In the genomic region with DNA sequence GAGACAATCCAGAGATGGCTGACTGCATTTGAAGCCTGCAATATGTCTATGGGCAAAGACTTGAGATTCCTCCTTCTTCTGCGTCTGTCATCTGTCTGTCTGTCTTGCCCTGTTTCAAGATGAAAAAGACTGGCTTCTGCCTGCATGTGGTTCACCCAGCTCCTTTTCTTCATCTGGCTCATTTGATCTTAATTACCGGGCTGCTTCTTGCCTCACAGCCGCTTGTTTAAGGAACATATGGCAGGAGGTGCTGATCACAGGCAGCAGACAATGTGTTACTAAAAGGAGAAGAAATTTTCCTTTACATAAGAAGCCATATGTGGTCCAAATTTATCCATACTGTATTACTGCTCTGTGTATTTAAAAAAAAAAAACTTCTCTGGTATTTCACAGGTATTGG, we compare ENCODE assay signal across 14 mouse cellular contexts.
A peak's percentile ranks its signal among the peaks of the same experiment; 100 is the strongest.
DNase-seq lines count a peak whose midpoint lies in the region; ATAC-seq and TF ChIP-seq lines count a peak whose summit lies in the region.
"Had no signal": no experiment of that assay in that cellular context is flagged by ENCODE, and none has a peak within 500 bp of the region (broad histone marks: within the 10 kb centered on the region; RNA-seq: fewer than 3 reads in every experiment).

No protein-coding gene starts in this region.

- no peak overlapping the region for H3K27ac ChIP-seq in intestine, embryonic 15.5 days
- H3K27ac ChIP-seq: heart, embryonic 15.5 days; hindbrain, embryonic 15.5 days; limb, embryonic 15.5 days; neural tube, embryonic 15.5 days had no signal

- no peaks in the 10 kb centered on the region for H3K36me3 ChIP-seq in intestine, embryonic 15.5 days
- H3K36me3 ChIP-seq: heart, embryonic 15.5 days; hindbrain, embryonic 15.5 days; limb, embryonic 15.5 days; neural tube, embryonic 15.5 days had no signal

- H3K9ac ChIP-seq in intestine, embryonic 15.5 days = no peak overlapping the region
- H3K9ac ChIP-seq: heart, embryonic 15.5 days; hindbrain, embryonic 15.5 days; limb, embryonic 15.5 days; lung, embryonic 14.5 days; neural tube, embryonic 15.5 days had no signal

- intact Hi-C loops in heart, postnatal 25 days (cut with DNase I) = no loop called here

- peak; percentile 81 for DNase-seq in brain, adult 2 months (ENCODE audit: low read depth, low spot score)
- peak; percentile 82 for DNase-seq in brain, embryonic 14.5 days (ENCODE audit: low read depth)
- peak; percentile 19 to 23 for DNase-seq in frontal cortex, postnatal 14 days (ENCODE audit: low spot score in 2 of 2)
- DNase-seq in left cerebral cortex, adult 9 months (ENCODE audit: low spot score in 2 of 2) = peak; percentile 55 to 65
- no peak for DNase-seq in heart, postnatal 25 days (ENCODE audit: low spot score)
- no peak for DNase-seq in embryo, embryonic 10 days (ENCODE audit: low spot score)
- DNase-seq: adrenal gland, adult 8-10 months; kidney, adult 8-10 months; lung, embryonic 14.5 days had no signal

- no peaks in the 10 kb centered on the region for H3K4me1 ChIP-seq in intestine, embryonic 15.5 days (replicated peaks)
- H3K4me1 ChIP-seq: heart, embryonic 15.5 days; hindbrain, embryonic 15.5 days; limb, embryonic 15.5 days; neural tube, embryonic 15.5 days had no signal

- no peaks in the 10 kb centered on the region for H3K27me3 ChIP-seq in intestine, embryonic 15.5 days (replicated peaks)
- H3K27me3 ChIP-seq: heart, embryonic 15.5 days; hindbrain, embryonic 15.5 days; limb, embryonic 15.5 days; neural tube, embryonic 15.5 days had no signal

- no peak for TF ChIP-seq POLR2A in brain, embryonic 14.5 days (IDR thresholded peaks at IDR 0.05; ENCODE audit: borderline replicate concordance, extremely low read depth, insufficient read depth, insufficient read length, poor library complexity, severe bottlenecking)

- no peaks in the 10 kb centered on the region for H3K9me3 ChIP-seq in intestine, embryonic 15.5 days
- H3K9me3 ChIP-seq: heart, embryonic 15.5 days; hindbrain, embryonic 15.5 days; limb, embryonic 15.5 days; neural tube, embryonic 15.5 days had no signal

- 53% methylated on average over 3 of the region's 3 CpGs for WGBS in intestine, embryonic 15.5 days

- H3K4me2 ChIP-seq in intestine, embryonic 15.5 days (replicated peaks) = no peak overlapping the region
- H3K4me2 ChIP-seq: heart, embryonic 15.5 days; hindbrain, embryonic 15.5 days; limb, embryonic 15.5 days; lung, embryonic 14.5 days; neural tube, embryonic 15.5 days had no signal

- ATAC-seq in intestine, embryonic 15.5 days = no peak

- no peak for TF ChIP-seq CTCF in brain, embryonic 14.5 days (IDR thresholded peaks at IDR 0.05; ENCODE audit: borderline replicate concordance, extremely low read depth, insufficient read depth, insufficient read length)

- H3K4me3 ChIP-seq in intestine, embryonic 15.5 days (replicated peaks) = no peak overlapping the region
- H3K4me3 ChIP-seq: heart, embryonic 15.5 days; hindbrain, embryonic 15.5 days; limb, embryonic 15.5 days; neural tube, embryonic 15.5 days had no signal

Comparison
In these comparisons a context has a peak if more than half of its experiments do, and no peak if none do; other contexts are left out.
1. DNase-seq: peak in brain, adult 2 months (single experiment), brain, embryonic 14.5 days (single experiment), frontal cortex, postnatal 14 days (2 of 2) and left cerebral cortex, adult 9 months (2 of 2); none in heart, postnatal 25 days (single experiment) and embryo, embryonic 10 days (single experiment).